Mouse (Mus musculus): ENCODE measurements around the gene Pbx1. TPM values are rescaled to one million over a fixed set of nuclear protein-coding genes. Genes with fewer than 3 reads are reported as not detected.

The Pbx1 gene
- total RNA-seq, 2 experiments from 2014 or later = 120 to 123 TPM

DNA sequence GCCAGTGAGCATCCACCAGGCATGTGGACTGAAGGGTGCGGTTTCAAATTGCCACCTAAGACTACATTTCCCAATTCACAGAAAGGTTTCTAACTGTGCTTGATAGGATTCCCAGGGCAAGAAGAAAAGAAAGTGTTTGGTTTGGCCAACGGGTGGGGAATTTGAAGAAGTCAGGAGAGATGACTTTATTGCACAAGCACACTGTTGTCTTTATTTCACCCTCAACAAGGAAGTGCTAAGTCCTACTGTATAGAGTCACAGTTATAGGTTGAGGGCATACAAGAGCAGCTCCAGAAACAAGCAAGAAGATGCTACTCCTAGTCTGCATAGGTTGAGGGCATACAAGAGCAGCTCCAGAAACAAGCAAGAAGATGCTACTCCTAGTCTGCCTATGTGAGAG lies 60.0 kb downstream of the Pbx1 start:
- no peak for TF ChIP-seq CTCF (conservative IDR thresholded peaks at IDR 0.05)
- DNase-seq (ENCODE audit: low spot score in 2 of 2) = no peak
- no peak overlapping the region for H3K27ac ChIP-seq
- H3K4me3 ChIP-seq = no peak overlapping the region

GRCm38 (mm10) chr1:168370966-168371365 lies 61.1 kb downstream of the Pbx1 start:
- TF ChIP-seq CTCF (conservative IDR thresholded peaks at IDR 0.05) = no peak
- Histone ChIP-seq H3K27ac (no peak overlapping the region), H3K4me3 (no peak overlapping the region)
- DNase-seq (ENCODE audit: low spot score in 2 of 2) = no peak

DNA sequence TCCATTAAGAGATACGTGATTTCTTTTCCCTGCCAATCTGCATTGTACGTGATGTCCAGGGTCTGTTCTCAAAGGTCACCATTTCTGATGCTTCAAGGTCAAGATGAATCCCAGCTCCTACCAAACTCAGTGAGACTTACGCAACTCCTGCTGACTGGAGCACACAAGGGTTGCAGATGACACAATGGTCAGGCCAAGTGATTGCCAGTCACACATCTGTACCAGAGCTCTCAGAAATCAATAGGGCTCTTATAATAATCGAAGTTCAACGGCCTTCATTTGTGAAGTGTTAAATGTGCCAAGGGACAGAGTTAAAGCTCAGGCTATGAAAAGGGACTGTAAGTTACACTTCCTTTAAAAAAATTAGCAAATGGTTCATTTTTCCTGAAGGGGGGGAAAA lies 65.8 kb downstream of the Pbx1 start:
- H3K27ac ChIP-seq = no peak overlapping the region
- DNase-seq (ENCODE audit: low spot score in 2 of 2) = no peak
- no peak overlapping the region for H3K4me3 ChIP-seq
- TF ChIP-seq CTCF (conservative IDR thresholded peaks at IDR 0.05) = no peak

DNA sequence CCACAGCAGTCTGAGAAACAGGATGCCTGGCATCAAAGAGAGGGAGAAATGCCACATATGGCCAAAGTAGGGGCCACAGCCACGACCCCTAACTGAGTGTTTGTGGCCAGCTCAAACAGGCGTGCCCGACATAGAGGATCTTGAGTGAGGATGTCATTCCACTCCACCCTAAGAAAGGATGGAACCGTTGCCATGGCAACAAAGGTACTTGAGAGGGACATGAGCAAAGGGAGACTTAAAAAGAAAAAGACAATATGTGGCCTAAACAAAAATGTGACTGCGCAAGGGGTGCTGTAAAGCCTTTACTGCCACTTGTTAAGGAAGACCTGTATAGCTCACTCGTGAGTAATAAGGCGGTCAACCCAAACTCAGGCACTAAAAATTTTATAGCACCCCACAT lies 67.7 kb downstream of the Pbx1 start:
- DNase-seq (ENCODE audit: low spot score in 2 of 2) = no peak
- H3K4me3 ChIP-seq = no peak overlapping the region
- H3K27ac ChIP-seq = peak overlapping the region; percentile 52
- TF ChIP-seq CTCF (conservative IDR thresholded peaks at IDR 0.05) = no peak

DNA sequence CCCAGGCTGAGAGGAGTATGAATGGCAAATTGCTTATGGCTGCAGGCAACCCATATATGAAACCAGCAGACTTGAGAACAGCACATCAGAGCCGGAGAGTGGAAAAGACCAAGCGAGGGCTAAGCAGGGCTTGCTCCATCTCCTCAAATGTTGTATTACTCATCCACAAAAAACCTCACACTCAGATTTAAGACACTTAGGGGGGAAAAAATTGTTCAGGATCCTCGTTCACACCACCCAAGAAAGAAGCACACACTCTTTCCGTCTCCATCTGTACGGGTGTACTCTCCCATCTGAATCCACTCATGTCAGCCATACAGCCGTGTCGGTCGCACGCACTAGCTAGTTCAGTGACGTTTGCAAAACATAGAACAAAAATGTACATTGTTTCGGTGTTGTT lies 69.0 kb downstream of the Pbx1 start:
- Histone ChIP-seq H3K27ac (peak overlapping the region; percentile 52; the same call in 1 of the 2 replicates), H3K4me3 (no peak overlapping the region)
- no peak for TF ChIP-seq CTCF (conservative IDR thresholded peaks at IDR 0.05)
- DNase-seq (ENCODE audit: low spot score in 2 of 2) = no peak

DNA sequence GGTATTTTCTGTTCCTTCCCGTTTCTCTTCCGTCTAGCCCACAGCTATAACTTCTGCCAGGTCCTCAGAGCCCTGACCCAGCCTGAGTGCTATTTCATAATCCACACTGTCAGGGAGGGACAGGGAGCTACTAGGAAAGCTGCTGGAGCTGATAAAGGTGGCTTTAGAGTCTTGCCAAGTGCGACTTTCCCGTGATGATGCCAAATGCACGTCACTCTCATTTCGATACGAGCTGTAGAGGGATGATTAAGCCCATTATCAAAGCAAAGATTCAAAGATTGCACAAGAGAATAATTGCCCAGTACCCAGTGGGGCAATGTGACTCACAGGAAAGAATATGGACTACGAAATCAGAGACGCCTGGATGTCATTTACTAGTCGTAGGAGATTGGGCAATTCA lies 69.6 kb downstream of the Pbx1 start:
- peak overlapping the region; percentile 52; the same call in 1 of the 2 replicates for H3K27ac ChIP-seq
- no peak for TF ChIP-seq CTCF (conservative IDR thresholded peaks at IDR 0.05)
- DNase-seq (ENCODE audit: low spot score in 2 of 2) = no peak

DNA sequence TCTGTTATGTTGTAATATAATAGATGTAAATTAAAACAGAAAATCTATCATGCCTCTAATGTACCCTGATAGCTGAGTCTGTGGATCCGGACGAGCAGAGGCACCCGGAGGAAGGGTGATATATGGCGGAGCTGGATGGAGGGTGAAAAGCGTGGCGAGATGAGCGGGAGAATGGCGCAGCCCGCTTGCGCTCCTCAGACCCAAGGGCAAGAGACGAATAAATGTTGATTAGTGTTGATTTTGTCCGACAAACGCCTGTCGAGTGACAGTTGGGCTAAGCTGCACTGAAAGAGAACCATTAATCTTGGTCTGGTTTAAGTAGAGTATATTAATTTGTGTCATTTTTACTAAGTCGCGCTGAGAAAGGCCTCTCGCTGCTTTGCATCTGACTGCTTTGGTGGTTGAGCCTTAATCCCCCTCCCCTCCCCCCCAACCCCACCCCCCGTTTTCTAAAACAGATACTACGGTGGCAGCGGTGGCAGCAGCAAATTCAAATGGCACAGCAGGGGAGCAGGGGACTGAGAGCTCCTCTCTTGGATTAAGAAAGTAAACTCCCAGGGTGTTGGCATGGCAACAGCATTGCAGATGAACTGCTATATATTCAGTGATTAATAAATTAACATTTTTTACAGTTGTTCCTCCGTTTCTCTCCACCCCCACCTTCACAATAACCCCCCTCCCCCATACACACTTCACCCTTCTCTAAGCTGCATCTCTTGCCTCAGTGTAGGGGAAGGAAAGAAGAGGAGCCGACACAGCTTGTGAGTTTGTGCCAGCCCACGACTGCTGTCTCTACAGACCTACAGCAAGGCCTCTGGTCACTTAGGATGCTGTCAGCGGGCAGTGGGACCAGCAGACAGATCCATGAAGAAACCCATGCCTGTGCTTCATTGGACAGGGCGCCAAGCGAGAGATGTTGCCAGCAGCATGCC lies 74.1 kb downstream of the Pbx1 start:
- DNase-seq (ENCODE audit: low spot score in 2 of 2) = no peak
- TF ChIP-seq CTCF (conservative IDR thresholded peaks at IDR 0.05) = no peak
- Histone ChIP-seq H3K27ac (peak overlapping the region; percentile 80), H3K4me3 (peak overlapping the region; percentile 34)

More for the DNA sequence above, 69.6 kb downstream of the Pbx1 start:
- H3K4me3 ChIP-seq = no peak overlapping the region

- no peak for DNase-seq (ENCODE audit: low spot score in 2 of 2)
- Histone ChIP-seq H3K4me3 (peak overlapping the region; percentile 28; the same call in 1 of the 2 replicates), H3K27ac (peak overlapping the region; percentile 53; the same call in 1 of the 2 replicates)
- TF ChIP-seq CTCF (conservative IDR thresholded peaks at IDR 0.05) = no peak
Observed at GRCm38 (mm10) chr1:168356970-168357441, 75.1 kb downstream of the Pbx1 start.

DNA sequence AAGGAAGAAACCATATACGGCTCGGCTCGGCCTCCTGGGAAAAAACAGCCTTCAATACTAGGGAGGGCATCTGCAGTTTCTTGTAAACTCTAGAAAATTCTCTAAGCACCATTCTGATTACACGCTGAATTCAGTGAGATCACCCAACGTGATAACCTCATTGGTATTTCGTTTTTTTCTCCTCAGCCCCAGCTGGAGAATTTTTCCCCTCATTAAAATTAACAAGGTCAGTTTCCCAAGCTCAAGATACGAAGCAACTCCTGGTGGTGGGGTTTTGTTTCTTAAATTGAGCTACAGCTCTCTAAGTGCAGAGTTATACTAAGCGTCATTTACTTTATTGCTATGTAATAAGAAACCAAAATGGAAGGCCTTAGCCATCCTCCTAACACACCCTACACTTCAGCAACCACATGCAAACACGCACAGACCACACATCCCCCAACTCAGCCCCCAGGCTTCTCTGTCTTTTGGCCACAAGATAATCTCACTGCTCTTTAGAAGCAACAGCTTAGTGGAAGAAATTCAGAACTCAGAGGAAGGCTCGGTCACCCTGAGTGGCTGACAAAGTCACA lies 76.0 kb downstream of the Pbx1 start:
- no peak for TF ChIP-seq CTCF (conservative IDR thresholded peaks at IDR 0.05)
- no peak overlapping the region; the same call in 1 of the 2 replicates for H3K27ac ChIP-seq

DNA sequence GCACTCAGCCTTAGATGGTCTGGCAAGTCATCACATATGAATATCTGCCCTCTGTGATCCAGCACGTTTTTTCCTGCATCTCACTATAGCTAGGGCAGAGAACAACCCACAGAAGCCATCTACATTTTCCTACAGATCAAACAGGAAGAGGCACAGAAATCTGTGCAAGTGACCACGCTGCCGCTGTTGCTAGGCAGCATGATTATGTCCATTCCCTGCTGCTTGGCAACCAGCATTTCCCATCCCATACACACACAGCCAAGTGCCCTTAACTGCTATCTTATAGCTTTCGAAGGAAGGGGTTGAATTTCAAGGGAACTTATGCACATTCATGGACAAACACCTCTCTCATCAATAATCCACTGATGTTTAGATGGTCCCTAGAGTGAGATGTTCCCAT lies 77.1 kb downstream of the Pbx1 start:
- H3K27ac ChIP-seq = no peak overlapping the region
- DNase-seq (ENCODE audit: low spot score in 2 of 2) = no peak

More for the DNA sequence above, 76.0 kb downstream of the Pbx1 start:
- no peak overlapping the region for H3K4me3 ChIP-seq
- DNase-seq (ENCODE audit: low spot score in 2 of 2) = no peak

GRCm38 (mm10) chr1:168348036-168348784 lies 83.9 kb downstream of the Pbx1 start:
- no peak for DNase-seq (ENCODE audit: low spot score in 2 of 2)
- no peak for TF ChIP-seq CTCF (conservative IDR thresholded peaks at IDR 0.05)
- Histone ChIP-seq H3K27ac (no peak overlapping the region), H3K4me3 (no peak overlapping the region)

More for the DNA sequence above, 77.1 kb downstream of the Pbx1 start:
- TF ChIP-seq CTCF (conservative IDR thresholded peaks at IDR 0.05) = no peak
- no peak overlapping the region for H3K4me3 ChIP-seq

- DNase-seq (ENCODE audit: low spot score in 2 of 2) = no peak
- no peak for TF ChIP-seq CTCF (conservative IDR thresholded peaks at IDR 0.05)
- Histone ChIP-seq H3K4me3 (no peak overlapping the region), H3K27ac (no peak overlapping the region)
Observed at GRCm38 (mm10) chr1:168344918-168345317, 87.2 kb downstream of the Pbx1 start.

DNA sequence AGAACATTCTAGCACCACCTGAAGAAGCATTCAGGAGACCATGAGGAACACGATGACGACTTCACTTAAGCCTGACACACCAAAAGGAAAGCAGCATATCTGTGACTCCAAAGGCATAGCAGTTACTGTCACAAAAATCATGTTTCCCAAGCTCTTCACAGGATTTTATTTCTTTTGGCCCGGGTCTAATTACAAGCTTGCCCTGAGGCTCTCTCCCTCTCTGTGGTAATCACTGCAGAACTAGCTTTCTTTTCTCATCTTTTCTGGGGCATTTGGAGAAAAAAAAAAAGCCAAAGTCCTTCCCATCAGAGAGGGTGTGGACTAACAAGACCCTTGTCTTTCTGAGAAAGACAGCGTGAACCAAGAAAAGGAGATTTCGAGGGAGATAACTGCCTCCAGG lies 87.8 kb downstream of the Pbx1 start:
- Histone ChIP-seq H3K27ac (peak overlapping the region; percentile 23; the same call in 1 of the 2 replicates), H3K4me3 (no peak overlapping the region)
- no peak for DNase-seq (ENCODE audit: low spot score in 2 of 2)
- TF ChIP-seq CTCF (conservative IDR thresholded peaks at IDR 0.05) = no peak
